14 mouse cellular contexts compared by ENCODE assay signal in the genomic region with DNA sequence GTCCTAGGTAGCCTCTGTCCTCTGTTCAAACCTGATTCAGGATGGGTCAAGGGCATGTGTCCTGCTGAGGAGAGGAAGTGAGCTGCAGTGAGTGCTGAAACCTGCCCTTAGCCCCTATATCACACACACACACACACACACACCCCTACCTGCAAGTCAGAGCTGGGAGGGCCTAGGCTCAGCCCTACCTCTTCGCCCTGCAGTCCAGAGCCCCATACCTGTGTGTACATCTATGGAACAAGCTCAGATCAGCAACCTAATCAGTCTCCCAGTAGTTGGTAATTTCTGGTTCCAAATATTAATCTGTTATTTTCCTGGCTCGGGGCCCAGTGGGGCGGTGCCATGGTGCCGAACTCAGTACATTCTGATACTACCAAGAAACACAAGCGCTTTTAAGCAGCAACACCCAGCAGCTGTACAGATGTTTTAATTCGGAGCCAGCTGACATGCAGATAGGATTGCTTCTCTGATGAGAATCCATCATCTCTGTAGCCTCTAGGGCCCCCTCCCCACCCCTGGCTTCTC.
DNase-seq lines count a peak whose midpoint lies in the region.
"Had no signal": no experiment of that assay in that cellular context is flagged by ENCODE, and none has a peak within 500 bp of the region (broad histone marks: within the 10 kb centered on the region; RNA-seq: fewer than 3 reads in every experiment).

No protein-coding gene starts in this region.

- peak; percentile 47 for DNase-seq in adrenal gland, adult 2 months
- no peak for DNase-seq in adrenal gland, adult 8-10 months
- peak; percentile 33 for DNase-seq in layer of hippocampus, adult 11-12 months (ENCODE audit: low spot score)
- no peak for DNase-seq in layer of hippocampus, postnatal 25 days (ENCODE audit: extremely low spot score in 1 of 2, low spot score in 1 of 2)
- peak; percentile 39 for DNase-seq in ovary, postnatal 36 days (ENCODE audit: low spot score)
- DNase-seq in ovary, postnatal 10 days (ENCODE audit: low spot score) = no peak
- DNase-seq in embryo, embryonic 11 days = no peak
- DNase-seq: cerebellum, adult 9-10 months; gastrocnemius, postnatal 36 days; heart, postnatal 36 days; kidney, adult 11 months; liver, postnatal 0 days; thymus, adult 18-20 months; thymus, postnatal 36 days had no signal

Comparison
In these comparisons a context has a peak if more than half of its experiments do, and no peak if none do; other contexts are left out.
1. DNase-seq: peak in adrenal gland, adult 2 months (single experiment), layer of hippocampus, adult 11-12 months (single experiment) and ovary, postnatal 36 days (single experiment); none in adrenal gland, adult 8-10 months (single experiment), layer of hippocampus, postnatal 25 days (0 of 2), ovary, postnatal 10 days (single experiment) and embryo, embryonic 11 days (single experiment).